Mouse (Mus musculus) megakaryocyte, embryonic 14.5 days (primary cell): ENCODE measurements at regions not wholly inside any gene's neighbourhood (a gene's known extent, or its start where the extent isn't known, plus 50 kb on each side); places are given as distances from the start of the nearest gene placed in this dataset.

Experiments
- H3K27me3 ChIP-seq: replicated peaks from 2 replicates; pipeline ENCODE3; 2012; ENCODE audit warnings: inconsistent platforms
- H3K36me3 ChIP-seq: replicated peaks from 2 replicates; pipeline ENCODE3; 2012; ENCODE audit warnings: low read length, inconsistent platforms, mixed read lengths
- H3K4me1 ChIP-seq: 2 replicates; pipeline ENCODE4 v1.6.1; 2012; ENCODE audit warnings: inconsistent platforms
- H3K4me3 ChIP-seq: replicated peaks from 2 replicates; pipeline ENCODE3; 2012; ENCODE audit warnings: moderate library complexity, mild to moderate bottlenecking, inconsistent platforms
- H3K9me3 ChIP-seq: 2 replicates; pipeline ENCODE4 v1.6.1; 2012; ENCODE audit warnings: inconsistent platforms
- FLI1 ChIP-seq: IDR thresholded peaks from 2 replicates; pipeline ENCODE4 v1.6.1; 2012; ENCODE audit warnings: low read length, inconsistent platforms, mixed read lengths
- GATA1 ChIP-seq: IDR thresholded peaks from 3 replicates; pipeline ENCODE4 v1.6.1; 2012; ENCODE audit warnings: mixed read lengths, low read length, inconsistent platforms, borderline replicate concordance

DNA sequence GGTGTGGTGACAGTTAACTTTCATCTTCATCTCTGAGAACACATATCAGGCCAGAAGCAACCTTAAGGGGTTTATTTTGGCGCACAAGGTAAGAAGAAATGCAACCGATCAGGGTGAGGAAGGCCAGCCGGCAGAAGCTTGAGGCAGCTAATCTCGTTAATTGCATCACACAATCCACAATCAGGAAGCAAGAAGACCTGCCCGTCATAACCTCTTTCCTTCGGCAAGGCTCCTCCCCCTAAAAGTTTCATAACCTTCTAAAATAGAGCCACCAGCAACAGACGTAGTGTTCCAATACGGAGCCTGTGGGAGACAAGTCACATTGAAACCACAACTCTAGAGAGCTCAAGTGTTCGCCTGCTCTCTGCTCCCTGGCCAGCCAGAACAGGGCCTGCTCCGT is 91.4 kb downstream of the Dyrk2 start:
- Histone ChIP-seq H3K4me1 (peaks cover 6% of the 10 kb centered on the region), H3K27me3 (no peaks in the 10 kb centered on the region), H3K36me3 (no peaks in the 10 kb centered on the region), H3K9me3 (peaks cover 13% of the 10 kb centered on the region), H3K4me3 (no peak overlapping the region)
- TF ChIP-seq FLI1 = no peak
- no peak for TF ChIP-seq GATA1

DNA sequence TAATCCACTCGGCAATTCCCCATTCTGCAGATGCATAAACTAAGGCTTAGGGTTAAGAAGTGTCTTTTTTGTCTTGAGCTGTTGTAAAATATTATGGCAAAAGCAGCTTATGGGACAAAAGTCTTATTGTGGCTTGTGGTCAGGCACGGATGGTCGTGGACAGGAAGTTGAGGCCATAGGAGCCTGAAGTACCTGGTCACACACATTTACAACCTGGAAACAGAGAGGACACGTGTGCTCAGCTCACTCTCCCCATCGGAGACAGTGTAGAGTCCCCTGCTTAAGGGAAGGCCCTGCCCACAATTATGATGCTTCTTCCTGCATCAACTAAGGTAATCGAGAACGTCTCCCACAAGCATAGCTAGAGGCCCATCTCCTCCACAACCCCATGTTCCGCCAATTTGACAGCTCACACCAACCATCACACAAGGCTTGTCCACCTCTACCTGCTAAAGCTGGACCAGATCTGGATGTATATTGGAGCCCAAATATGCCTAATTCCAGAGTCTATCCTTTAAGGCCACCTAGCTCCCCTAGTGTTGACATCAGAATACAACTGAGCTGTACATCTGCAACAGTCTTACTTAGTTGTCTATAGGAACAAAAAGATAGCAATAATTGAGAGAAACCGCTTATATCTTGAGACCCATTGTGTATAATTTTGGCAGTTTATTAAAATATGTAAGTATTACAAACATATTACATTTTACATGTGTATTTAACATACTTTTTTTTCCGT is 89.0 kb downstream of the Dyrk2 start:
- peaks cover 13% of the 10 kb centered on the region for H3K9me3 ChIP-seq
- no peak overlapping the region for H3K4me3 ChIP-seq
- TF ChIP-seq GATA1 (no peak), FLI1 (no peak)
- H3K27me3 ChIP-seq = no peaks in the 10 kb centered on the region
- H3K4me1 ChIP-seq = peaks cover 6% of the 10 kb centered on the region
- H3K36me3 ChIP-seq = no peaks in the 10 kb centered on the region

DNA sequence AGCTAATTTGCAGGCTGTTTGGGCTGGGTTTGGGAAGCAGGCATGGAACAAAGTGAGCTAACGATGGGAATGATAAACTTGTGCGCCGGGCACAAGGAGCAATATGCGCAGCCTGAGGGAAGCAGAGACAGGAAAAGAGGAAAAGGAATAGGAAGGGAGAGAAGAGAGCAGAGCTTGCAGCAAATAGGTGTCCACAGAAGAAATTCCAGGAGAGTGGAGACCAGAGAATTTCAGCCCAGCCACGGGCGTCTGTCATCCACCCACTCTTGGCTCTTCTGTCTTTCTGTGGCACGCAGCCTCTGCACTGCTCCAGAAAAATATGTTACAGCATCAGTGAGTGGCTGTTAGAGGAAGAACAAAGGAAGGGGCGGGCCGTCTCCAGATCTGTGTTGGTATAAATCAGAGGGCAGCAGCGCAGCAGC is 88.2 kb downstream of the Dyrk2 start:
- Histone ChIP-seq H3K9me3 (peaks cover 13% of the 10 kb centered on the region), H3K4me3 (no peak overlapping the region), H3K36me3 (no peaks in the 10 kb centered on the region), H3K27me3 (no peaks in the 10 kb centered on the region), H3K4me1 (peaks cover 6% of the 10 kb centered on the region)
- TF ChIP-seq GATA1 (no peak), FLI1 (no peak)

DNA sequence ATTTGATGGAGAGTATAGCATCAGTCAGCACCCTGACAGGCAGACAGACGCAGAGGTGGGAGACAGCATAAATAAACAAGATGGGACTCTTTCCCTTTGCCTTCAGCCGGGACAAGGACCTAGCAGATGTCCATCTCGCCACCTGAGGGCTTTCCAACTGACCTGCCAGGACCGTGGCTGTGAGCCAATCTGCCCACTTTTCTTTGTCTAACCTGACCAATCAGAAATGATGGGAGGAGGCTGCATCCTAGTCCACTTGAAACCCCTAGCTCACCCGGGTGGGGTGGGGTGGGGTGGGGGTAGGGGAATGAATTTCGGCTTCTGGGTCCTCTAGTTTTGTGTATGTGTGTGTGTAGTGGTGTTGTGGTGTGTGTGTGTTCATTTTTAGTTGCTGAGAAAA is 87.4 kb downstream of the Dyrk2 start:
- no peaks in the 10 kb centered on the region for H3K27me3 ChIP-seq
- no peak for TF ChIP-seq GATA1
- TF ChIP-seq FLI1 = no peak
- no peaks in the 10 kb centered on the region for H3K36me3 ChIP-seq
- H3K4me3 ChIP-seq = no peak overlapping the region
- H3K9me3 ChIP-seq = peaks cover 16% of the 10 kb centered on the region
- H3K4me1 ChIP-seq = peaks cover 9% of the 10 kb centered on the region

DNA sequence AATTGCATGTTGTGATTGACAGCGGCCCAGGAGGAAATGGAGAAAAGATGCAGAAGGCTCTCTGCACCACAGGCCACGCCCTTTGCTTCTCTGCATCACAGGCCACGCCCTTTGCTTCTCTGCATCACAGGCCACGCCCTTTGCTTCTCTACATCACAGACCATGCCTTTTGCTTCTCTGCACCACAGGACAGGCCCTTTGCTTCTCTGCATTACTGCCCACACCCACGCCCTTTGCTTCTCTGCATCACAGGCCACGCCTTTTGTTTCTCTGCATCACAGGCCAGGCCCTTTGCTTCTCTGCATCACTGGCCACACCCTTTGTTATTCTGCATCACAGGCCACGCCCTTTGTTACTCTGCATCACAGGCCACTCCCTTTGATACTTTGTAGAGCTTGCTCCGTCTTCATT is 82.7 kb downstream of the Dyrk2 start:
- Histone ChIP-seq H3K9me3 (peaks cover 8% of the 10 kb centered on the region), H3K36me3 (no peaks in the 10 kb centered on the region), H3K27me3 (no peaks in the 10 kb centered on the region), H3K4me1 (0 out of 2 replicates have a peak, but pooled peaks cover 3% of the 10 kb centered on the region), H3K4me3 (no peak overlapping the region)
- TF ChIP-seq GATA1 = no peak
- no peak for TF ChIP-seq FLI1

DNA sequence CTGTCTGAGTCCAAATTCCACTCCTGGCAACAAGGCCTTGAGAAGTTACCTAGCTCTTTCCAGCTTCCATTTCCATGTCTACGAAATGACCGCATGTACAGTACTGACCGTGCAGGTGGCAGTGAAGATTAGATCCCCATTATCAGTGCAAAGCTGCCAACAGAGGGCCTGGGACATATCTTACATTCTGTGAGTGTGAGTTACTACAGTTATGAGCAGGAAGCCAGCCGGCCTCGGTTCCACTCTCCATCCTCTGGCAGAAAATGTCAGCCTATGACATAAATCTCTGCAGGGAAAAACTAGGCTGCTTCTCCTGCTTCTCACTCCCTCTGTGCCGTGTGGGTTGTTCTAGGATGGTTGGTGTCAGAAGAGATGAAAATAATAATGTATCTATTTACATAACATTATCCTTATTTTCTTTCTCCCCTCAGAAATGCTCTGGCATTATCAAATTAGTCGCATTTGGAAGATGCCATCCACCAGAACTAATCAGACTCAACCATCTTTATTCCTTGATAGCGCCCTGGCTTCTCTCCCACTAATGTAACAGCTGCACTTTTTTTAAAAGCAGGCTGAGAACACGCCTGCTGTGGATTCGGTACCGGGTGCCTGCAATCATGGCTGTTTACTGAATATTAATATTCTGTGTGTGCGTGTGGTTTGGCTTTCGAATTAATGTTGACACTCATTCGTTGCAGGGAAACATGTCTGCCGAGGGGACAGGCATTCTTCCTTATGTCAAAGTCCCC is 77.5 kb downstream of the Dyrk2 start:
- H3K4me1 ChIP-seq = no peaks in the 10 kb centered on the region
- TF ChIP-seq GATA1 (no peak), FLI1 (no peak)
- H3K27me3 ChIP-seq = no peaks in the 10 kb centered on the region
- H3K36me3 ChIP-seq = no peaks in the 10 kb centered on the region
- no peak overlapping the region for H3K4me3 ChIP-seq
- H3K9me3 ChIP-seq = peaks cover 4% of the 10 kb centered on the region

DNA sequence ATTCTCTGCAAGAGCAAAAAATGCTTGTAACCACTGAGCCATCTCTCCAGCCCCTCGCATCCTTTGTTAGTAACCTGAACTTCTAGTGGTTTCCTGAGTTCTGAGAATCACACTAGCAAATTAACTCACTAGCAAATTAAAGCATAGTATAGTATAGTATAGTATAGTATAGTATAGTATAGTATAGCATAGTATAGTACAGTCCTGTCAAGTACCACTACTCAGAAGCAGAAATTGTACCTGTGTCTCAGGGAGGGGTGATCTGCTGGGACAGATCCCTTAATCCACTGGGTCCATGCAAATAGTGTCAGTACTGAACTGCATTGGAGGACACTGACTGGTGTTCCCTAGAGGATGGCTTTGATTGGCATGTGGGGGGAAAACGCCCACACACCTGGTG is 76.2 kb downstream of the Dyrk2 start:
- H3K9me3 ChIP-seq = peaks cover 4% of the 10 kb centered on the region
- TF ChIP-seq GATA1 = no peak
- no peak for TF ChIP-seq FLI1
- H3K4me3 ChIP-seq = no peak overlapping the region
- H3K36me3 ChIP-seq = no peaks in the 10 kb centered on the region
- H3K4me1 ChIP-seq = no peaks in the 10 kb centered on the region
- H3K27me3 ChIP-seq = no peaks in the 10 kb centered on the region

DNA sequence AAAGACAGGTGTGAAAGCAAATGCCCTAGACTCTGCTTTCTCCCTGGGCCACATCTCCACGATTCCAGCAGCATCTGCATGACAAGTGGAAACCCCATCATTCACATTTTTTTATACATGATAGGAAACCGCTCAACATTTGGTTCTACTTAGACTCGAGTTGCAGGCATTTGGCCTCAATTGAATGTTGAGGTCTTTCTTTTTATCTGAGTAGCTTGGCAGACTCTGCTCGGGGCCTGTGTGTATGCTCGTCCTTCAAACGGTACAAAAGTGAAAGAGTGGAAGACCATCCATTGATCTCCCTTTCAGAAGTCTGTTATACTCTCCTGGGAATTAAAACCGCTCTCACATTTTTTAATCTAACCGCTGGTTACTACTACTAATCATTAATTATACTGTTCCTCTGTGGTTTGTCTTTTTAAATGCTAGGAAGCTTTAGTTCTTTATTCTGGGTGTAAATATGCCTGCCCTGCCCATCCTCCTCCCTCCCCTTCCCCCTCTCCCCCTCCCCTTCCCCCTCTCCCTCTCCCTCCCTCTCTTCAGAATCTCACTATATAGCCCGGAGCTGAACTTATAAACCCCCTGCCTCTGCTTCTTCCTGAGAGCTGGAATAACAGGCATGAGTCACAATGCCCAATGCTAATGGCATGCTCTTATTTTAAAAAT is 75.5 kb downstream of the Dyrk2 start:
- TF ChIP-seq FLI1 = no peak
- no peak for TF ChIP-seq GATA1
- Histone ChIP-seq H3K27me3 (no peaks in the 10 kb centered on the region), H3K4me1 (no peaks in the 10 kb centered on the region), H3K36me3 (no peaks in the 10 kb centered on the region), H3K4me3 (no peak overlapping the region), H3K9me3 (peaks cover 4% of the 10 kb centered on the region)

DNA sequence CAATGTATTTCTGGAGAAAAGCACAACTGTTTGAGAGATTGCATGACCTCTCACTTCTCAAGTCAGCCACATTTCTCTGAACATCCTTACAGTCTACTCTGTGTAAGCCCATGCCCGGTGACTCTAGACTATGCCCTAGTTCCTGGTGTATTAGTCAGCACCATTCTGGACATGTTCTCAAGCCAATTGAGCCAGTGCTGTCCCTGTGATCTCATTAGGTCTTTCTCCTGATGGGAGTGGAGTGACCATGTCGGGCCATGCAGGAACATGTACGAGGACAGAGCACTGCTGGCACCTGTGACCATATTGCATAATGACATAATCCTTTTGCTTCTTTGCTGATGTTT is 75.0 kb downstream of the Dyrk2 start:
- Histone ChIP-seq H3K4me1 (no peaks in the 10 kb centered on the region), H3K9me3 (peaks cover 4% of the 10 kb centered on the region), H3K36me3 (no peaks in the 10 kb centered on the region), H3K27me3 (no peaks in the 10 kb centered on the region), H3K4me3 (no peak overlapping the region)
- TF ChIP-seq FLI1 (no peak), GATA1 (no peak)

DNA sequence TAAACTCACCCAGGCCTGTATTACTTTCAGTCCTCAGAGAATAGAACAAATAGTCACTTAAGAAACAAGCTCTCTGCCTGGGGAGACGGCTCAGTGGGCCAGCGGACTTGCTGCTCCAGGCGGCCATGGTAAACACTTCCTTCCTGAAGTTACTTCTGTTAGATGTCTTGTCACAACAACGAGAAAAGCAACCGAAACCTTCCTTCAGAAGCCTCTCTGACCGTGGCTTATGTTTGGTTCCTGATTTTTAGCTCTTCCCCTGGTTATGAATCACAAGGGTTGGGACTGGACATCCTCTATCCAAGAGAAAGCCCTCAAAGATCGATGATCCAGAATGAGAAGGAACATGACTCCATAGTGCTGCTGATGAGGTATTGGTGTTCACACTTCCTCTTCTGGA is 73.5 kb downstream of the Dyrk2 start:
- H3K9me3 ChIP-seq = peaks cover 1% of the 10 kb centered on the region
- peaks cover under 1% of the 10 kb centered on the region for H3K27me3 ChIP-seq
- no peak for TF ChIP-seq FLI1
- no peak for TF ChIP-seq GATA1
- no peaks in the 10 kb centered on the region for H3K4me1 ChIP-seq
- no peaks in the 10 kb centered on the region for H3K36me3 ChIP-seq
- no peak overlapping the region for H3K4me3 ChIP-seq
